Mouse (Mus musculus) left cerebral cortex, adult 2 months (tissue): ENCODE results near the gene Grm4. TPM values are rescaled to one million over a fixed set of nuclear protein-coding genes. Genes with fewer than 3 reads are reported as not detected.
A peak's percentile ranks its signal among the peaks of the same experiment; 100 is the strongest.

Source experiments
- DNase-seq, 2 experiments: peaks; one replicate each; pipeline ENCODE4 v3.0.0; 2021 to 2022; ENCODE audit warnings: low spot score in 2 of 2, mixed read lengths in 1 of 2; ENCODE audit errors: extremely low spot score in 1 of 2
- H3K27ac ChIP-seq: fragments of 200-600 bp; 2 replicates; pipeline ENCODE4 v1.8.1; 2022
- H3K4me3 ChIP-seq: fragments of 200-600 bp; 2 replicates; pipeline ENCODE4 v1.8.1; 2022
- CTCF ChIP-seq: fragments of 200-600 bp; IDR thresholded peaks from 2 replicates; pipeline ENCODE4 v1.8.1; 2022; ENCODE audit warnings: antibody characterized with exemption, mild to moderate bottlenecking, moderate library complexity
- intact Hi-C: fragments of 180-260 bp; cut with DNase I; formaldehyde crosslinking; loops from one replicate; pipeline ENCODE4 v1.15.1; 2025
- total RNA-seq, 2 experiments: library from RNA; stranded (reverse); gene quantifications; 2 replicates each; pipeline ENCODE4 v1.2.3; 2021

Gene Grm4
- total RNA-seq, 2 experiments from 2014 or later: 19.9 to 29.7 TPM

DNA sequence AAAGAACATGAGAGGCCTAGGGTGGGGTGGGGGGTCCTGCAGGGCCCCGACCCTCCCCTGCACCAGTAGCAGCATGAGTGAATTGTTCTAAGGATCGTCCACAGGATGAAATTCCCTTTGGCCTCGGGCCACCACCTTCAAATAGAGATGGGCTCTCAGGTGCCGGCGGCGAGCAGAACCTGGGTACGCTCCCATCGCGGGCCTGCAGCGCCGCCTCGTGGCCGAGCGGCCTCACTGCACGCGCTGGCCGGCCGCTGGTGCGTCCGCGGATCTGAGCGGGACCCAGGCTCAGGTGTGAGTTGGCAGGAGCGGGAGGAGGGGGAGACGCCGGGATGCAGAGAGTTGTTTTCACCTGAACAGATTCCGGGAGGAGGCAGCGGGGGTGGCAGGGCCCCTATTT is 646 bp downstream of the Grm4 start:
- peak; percentile 64 to 72 for DNase-seq
- intact Hi-C loops: loop anchor here (2.0 kb wide), 3 partner anchors 330 to 488 kb away; no protein-coding TSS in a partner anchor
- TF ChIP-seq CTCF: peak; percentile 100
- Histone ChIP-seq H3K4me3 (no peak overlapping the region), H3K27ac (no peak overlapping the region)

GRCm38 (mm10) chr17:27518700-27519595 is 2.3 kb downstream of the Grm4 start:
- no peak for TF ChIP-seq CTCF
- intact Hi-C loops: no loop called here
- no peak overlapping the region for H3K4me3 ChIP-seq
- no peak for DNase-seq
- H3K27ac ChIP-seq: no peak overlapping the region

GRCm38 (mm10) chr17:27518296-27518695 is 2.9 kb downstream of the Grm4 start:
- intact Hi-C loops: no loop called here
- H3K27ac ChIP-seq: no peak overlapping the region
- H3K4me3 ChIP-seq: no peak overlapping the region
- no peak for TF ChIP-seq CTCF
- no peak for DNase-seq

GRCm38 (mm10) chr17:27513916-27514762 is 7.1 kb downstream of the Grm4 start:
- TF ChIP-seq CTCF: peak; percentile 40
- intact Hi-C loops: no loop called here
- Histone ChIP-seq H3K4me3 (no peak overlapping the region), H3K27ac (no peak overlapping the region)
- no peak for DNase-seq

DNA sequence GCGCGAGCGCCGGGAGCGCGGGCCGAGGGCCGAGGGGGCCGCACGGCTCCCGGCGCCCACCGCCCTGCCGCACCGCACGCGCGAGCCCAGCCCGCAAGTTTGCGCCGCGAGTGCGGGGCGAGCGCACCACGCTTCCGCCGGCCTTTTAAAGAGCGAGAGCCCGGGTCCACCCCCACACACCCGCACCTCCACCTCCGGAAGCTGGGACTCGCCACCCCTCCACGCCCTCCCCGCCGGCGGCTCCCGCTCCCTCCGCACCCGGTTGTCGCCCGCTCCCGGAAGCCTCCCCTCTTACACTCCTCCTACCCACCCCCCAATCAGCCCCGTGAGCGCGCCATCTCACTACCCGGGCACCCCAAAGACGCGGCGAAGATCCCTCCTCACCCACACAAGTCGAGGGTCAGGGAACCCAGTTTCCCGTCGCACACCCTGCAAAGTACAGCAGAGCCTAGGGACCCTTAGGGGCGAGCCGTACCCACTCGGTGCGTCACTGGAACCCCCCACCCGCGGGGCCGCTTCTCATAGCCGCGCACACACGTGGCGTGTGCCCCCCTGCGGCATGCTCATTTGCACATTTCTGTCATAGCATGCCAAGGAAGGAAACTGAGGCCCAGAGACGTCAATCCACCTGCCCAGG is 7.8 kb downstream of the Grm4 start:
- TF ChIP-seq CTCF: no peak
- peak in 1 of 2 experiments; percentile 44 for DNase-seq
- H3K4me3 ChIP-seq: peak overlapping the region; percentile 64
- intact Hi-C loops: no loop called here
- H3K27ac ChIP-seq: no peak overlapping the region

DNA sequence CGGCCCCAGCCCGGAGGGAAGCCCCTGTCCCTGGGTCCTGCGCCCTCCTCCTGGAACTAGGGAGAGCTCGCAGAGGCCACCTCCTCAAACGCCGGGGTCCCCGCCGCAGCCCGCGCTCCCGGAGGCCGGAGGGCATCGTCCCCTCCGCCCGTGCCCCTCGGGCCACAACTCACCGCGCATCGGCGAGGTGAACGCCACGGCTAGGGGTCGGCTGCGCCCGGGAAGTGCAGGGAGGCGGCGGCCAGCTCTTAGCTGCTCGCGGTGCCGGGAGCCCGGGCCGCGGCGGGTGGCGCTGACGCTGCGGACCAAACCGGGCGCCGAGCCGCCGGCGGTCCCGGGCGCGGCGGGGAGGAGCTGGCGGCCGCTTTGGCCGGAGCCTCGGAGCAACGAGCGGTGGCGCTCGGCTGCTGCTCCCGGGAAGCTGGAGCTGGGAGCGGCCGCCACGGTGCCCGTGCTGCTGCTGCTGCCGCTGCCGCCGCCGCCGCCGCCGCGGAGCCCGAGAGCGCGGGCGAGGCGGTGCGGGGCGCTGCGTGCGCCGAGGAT is 8.5 kb downstream of the Grm4 start:
- DNase-seq: peak; percentile 37 to 41

DNA sequence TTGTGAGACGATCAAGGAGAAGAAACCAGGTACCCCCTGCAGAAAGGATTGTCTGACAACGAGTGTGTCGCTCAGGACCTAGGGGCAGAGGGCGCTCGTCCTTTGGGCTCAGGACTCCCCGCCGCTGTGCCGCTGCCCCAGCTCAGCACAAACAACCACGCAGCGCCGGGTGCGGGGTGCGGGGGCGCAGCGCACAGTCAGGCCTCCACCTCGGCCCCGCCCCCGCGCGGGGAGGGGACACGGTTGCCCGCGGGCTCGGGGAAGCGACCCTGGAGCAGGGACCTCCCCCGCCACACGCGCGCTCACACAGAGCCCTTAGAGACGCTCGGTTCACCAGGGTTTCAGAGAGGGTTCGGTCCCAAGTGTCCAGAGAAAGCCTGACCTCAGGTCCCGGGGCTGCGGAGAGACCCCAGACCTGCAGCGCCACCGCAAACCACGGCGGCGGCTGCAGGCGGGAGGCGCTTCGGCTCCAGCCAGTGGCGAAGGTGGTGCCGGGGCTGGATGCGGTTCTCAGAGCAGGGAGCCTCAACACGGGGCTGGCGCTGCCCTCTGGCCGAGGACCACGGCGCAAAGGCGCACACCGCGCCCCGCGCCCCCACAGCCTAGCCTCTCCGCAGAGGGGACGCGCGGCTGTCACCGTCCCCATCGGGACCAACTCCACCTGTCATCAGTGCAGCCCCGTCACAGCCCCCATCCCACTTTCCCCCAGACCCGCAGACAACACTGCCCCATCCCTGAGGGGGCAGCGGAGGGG is 9.2 kb downstream of the Grm4 start:
- TF ChIP-seq CTCF: no peak; the same call in 1 of the 2 replicates
- H3K27ac ChIP-seq: peak overlapping the region; percentile 72
- peak overlapping the region; percentile 64 for H3K4me3 ChIP-seq
- intact Hi-C loops: no loop called here
- peak; percentile 52 to 61 for DNase-seq

More for the DNA sequence above, 8.5 kb downstream of the Grm4 start:
- Histone ChIP-seq H3K4me3 (peak overlapping the region; percentile 64), H3K27ac (peak overlapping the region; percentile 72)
- intact Hi-C loops: no loop called here
- no peak for TF ChIP-seq CTCF

DNA sequence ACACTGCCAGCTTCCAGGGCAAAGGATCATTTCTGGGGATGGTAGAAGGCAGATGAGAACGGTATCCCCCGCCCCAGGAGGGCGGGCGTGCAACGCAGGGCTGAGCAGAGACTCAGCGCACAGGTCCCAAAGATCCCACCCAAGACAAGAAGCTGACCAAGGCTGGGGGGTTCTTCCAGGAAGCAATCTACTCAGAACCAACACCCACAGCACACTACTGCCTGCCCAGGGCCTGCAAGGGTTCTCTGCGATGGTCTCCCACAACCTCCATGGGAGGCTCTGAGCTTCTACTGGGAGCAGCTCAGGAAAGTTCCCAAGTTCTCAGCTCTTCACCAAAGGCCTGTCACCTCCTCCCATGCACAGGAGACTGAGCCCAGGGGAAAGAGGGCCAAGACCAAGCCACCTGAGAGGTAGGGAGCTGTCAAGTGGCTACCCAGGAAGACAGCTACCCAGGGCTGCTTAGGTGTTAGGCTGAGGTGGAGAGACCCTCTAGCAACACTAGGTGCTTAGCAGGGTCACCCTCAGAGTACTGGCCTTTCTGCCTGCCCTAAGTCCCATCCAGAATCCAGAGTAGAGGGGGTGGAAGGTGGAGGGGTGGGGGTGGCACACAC is 10.0 kb downstream of the Grm4 start:
- Histone ChIP-seq H3K27ac (no peak overlapping the region), H3K4me3 (peak overlapping the region; percentile 64)
- TF ChIP-seq CTCF: no peak
- intact Hi-C loops: no loop called here
- DNase-seq: no peak

DNA sequence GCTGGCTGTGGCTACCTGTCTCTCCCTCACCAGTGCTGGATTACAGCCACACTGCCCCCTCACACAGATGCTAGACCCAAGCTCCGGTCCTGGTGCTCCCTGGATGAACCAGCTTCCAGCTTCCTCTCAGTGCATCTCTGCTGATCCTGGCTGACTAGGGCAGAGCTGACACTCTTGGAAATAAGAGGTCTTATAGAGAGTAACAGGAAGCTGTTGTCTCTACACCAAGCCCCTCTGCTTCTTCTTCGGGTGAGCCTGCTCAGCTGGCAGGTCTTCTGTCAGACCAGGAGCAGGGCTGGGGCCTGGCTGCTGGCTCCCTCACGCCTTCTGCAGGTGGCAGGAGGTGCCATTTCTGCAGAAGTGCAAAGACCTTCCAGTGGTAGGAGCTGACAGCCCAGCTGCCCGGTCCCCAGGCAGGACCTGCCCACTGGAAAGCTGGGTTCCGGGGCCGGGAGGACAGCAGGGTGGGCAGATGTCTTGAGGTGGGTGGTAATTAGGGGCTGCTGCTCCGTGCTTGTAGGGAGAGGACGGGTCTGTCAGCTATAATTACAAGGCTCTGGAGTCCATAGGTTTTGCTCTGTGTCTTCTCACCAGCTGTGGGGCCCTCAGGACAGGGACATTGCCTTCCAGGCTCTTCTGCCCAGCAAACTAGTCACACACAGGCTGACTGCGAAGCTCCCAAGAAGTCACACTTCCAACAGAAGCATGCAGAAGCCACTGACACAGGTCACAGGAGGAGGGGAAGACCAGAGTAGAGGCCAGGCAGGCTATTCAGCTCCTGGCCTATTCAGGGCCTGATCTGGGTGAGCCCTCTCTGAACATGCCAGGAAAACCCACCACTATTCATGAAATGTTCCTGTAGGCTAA is 10.7 kb downstream of the Grm4 start:
- intact Hi-C loops: no loop called here
- H3K4me3 ChIP-seq: no peak overlapping the region
- TF ChIP-seq CTCF: no peak
- no peak for DNase-seq
- H3K27ac ChIP-seq: no peak overlapping the region

DNA sequence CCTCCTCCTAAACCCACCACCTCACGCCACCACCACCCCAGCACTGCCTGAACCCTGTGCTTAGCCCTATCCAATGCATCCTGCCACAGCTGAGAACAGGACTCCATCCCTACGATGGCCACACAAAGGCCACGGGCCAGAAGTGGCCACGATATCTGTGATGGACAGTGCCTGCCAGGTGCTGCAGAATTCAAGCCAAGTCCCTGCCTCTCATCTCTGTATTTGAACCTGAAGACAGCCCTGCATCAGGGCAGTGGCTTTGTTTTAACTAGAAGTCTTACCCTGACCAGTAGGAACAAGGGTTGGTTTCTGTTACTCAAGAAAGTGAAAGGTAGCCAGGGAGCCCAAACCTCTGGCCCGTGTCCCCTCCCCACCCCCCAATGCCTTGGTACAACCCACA is 12.1 kb downstream of the Grm4 start:
- no peak for TF ChIP-seq CTCF
- intact Hi-C loops: no loop called here
- Histone ChIP-seq H3K4me3 (no peak overlapping the region), H3K27ac (no peak overlapping the region)
- no peak for DNase-seq
